Mouse (Mus musculus): ENCODE measurements at regions not wholly inside any gene's neighbourhood (a gene's known extent, or its start where the extent isn't known, plus 50 kb on each side); places are given as distances from the start of the nearest gene placed in this dataset.

DNA sequence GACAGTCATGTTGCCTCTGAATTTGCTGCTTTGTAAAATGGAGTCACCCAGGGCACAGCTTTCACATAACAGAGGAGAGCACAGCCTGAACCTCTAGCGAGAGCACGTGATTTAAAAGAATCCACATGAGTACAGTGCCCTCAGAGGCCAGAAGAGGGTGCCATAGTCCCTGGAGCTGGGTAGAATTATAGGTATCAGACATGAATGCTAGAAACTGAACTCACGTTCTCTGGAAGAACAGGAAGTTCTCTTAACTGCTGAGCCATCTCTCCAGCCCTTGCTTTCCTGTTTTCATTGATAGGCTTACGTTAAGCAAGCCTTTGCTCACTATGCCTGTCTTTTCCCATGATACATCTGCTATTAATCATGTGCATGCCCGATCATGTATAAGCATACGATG, 60.9 kb upstream of the Atp11b start:
- TF ChIP-seq CTCF (IDR thresholded peaks at IDR 0.05; ENCODE audit: extremely low read depth, insufficient read depth, insufficient read length, insufficient replicate concordance) (peak; percentile 64; the same call in 1 of the 2 replicates), POLR2A (IDR thresholded peaks at IDR 0.05; ENCODE audit: low read depth, low read length) (no peak)
